Mouse (Mus musculus) thymus, postnatal 0 days (tissue): ENCODE measurements around the gene Gm4847. TPM values are rescaled to one million over a fixed set of nuclear protein-coding genes. Genes with fewer than 3 reads are reported as not detected.

Experiments
- DNase-seq: peaks from one replicate; pipeline ENCODE4 v3.0.0-alpha.2; 2015; ENCODE audit warnings: low spot score
- microRNA-seq: library from miRNA; unstranded; fragments of <30 nt; microRNA quantifications from one replicate; pipeline ENCODE4, GENCODE M21; 2016; ENCODE audit warnings: borderline number of aligned reads
- polyA plus RNA-seq: library from polyadenylated mRNA; unstranded; fragments of >200 nt; fragmentation: Nextera tagmentation; extraction: Ambion mirVana; gene quantifications from 2 replicates; pipeline ENCODE4 v1.2.1, GENCODE M21; 2015

Gm4847 gene
- polyA plus RNA-seq = not detected in 2 replicates

DNA sequence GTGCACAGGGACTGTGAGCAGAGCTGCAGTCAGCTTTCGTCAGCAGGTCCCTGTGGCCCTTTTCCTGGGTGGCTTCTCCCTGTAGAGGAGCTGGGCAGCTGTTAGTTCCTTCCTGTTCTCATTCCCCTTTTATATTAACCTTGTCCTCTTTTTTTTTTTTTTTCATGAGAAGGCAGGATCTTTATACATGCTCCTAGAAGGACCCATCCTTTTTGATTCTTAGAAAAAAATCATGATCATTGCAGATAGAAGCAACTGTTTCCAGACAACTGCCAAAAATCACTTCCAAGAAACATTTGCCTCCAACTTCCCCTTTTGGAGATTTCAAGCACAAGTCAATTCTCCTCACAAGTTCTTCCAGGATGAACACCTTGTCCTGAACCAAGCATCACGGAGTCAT, at the start of gene Gm4847:
Gene Gm4847 (minus strand): TSS at position 101 of the 400 bp plus-strand sequence.
- DNase-seq = no peak

DNA sequence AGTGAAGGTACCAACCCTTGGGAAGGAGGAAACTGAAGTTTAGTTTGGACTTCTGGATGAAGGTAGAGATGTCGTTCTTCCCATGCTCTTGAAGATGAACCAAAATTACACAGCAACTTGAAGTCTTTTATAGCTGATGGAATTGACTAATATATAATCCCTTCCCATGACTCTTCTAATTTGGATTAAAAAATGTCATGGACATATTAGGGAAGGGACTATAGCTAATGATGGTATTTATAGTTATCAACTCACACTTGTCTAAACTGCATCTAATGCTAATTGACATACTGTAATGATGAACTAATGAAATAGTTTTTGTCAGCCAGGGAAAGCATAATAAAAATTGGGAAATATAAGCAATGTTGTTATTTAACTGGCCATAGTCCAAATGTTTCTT, 34.3 kb upstream of the Gm4847 start, which contains the start of gene Fmo9:
Gene Fmo9 (minus strand): TSS at position 101 of the 400 bp plus-strand sequence.
- no peak for DNase-seq

DNA sequence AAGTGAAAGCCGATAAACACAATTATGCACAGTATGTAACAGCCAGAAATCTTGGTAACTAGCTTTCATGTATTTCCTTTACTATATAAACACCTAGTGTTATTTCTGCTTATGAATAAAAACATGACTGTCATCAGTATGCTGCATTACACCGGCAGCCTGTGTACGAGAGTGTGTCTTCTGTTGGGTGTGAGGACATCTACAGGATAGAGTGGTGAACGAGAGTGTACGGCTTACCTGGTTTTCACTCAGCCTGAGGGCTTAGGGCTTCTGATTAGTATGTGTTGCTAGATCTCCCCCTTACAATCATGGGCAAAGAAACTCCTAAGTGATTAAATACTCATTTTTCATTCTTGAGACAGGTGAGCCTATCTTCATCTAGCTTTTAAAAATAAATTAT, 21.8 kb upstream of the Gm4847 start:
- no peak for DNase-seq

DNA sequence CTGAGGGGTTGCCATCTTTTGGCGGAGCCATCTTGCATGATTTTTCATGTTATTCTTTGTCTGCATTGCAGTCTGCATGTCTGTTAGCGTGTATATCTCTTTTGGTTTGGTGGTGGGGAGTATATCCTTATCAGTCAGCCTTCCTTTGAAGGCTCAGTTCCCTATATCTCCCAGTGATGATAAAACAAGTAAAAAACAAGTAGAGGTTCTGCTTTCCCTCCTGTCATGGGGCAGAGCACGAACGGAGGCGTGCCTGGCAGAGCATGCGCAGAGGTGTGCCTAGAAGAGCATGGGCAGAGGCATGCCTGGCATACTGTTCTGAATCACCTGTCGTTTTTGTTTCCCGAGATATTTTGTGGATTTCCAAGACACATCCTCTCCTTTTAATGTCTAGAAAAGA, 13.3 kb upstream of the Gm4847 start:
- DNase-seq = no peak

Small RNA genes within 50 kb of the gene (microRNA-seq; reads per million reads assigned to microRNA genes)
- not detected for gene Gm22992

Other genes starting within 250 kb of the Gm4847 start
- gene Pogk, start 237.8 kb downstream of the Gm4847 start, polyA plus RNA-seq = 3.1 and 3.4 TPM in 2 replicates
- not detected in 2 replicates for gene Gm4846, start 150.1 kb downstream of the Gm4847 start, polyA plus RNA-seq
- gene Fmo9, start 34.2 kb upstream of the Gm4847 start, polyA plus RNA-seq = not detected in 2 replicates